Mouse (Mus musculus) adrenal gland, postnatal 4 days (tissue): ENCODE results near the gene Lrrc4b. TPM values are rescaled to one million over a fixed set of nuclear protein-coding genes. Genes with fewer than 3 reads are reported as not detected.

Experiments
- DNase-seq, 2 experiments: peaks; one replicate each; pipeline ENCODE4 v3.0.0; 2021 to 2022; ENCODE audit warnings: low spot score in 2 of 2, mixed read lengths in 2 of 2
- total RNA-seq, 2 experiments: library from RNA; stranded (reverse); gene quantifications; 2 replicates each; pipeline ENCODE4 v1.2.3; 2021

The Lrrc4b gene
- total RNA-seq, 2 experiments from 2014 or later: 18.7 to 18.8 TPM

- DNase-seq: peak in 1 of 2 experiments; percentile 55
Observed at GRCm38 (mm10) chr7:44484841-44485571, 56.2 kb downstream of the Lrrc4b start.

- no peak for DNase-seq
Observed at GRCm38 (mm10) chr7:44485572-44486195, 56.9 kb downstream of the Lrrc4b start.

- DNase-seq: no peak
Observed at GRCm38 (mm10) chr7:44486927-44487575, 58.2 kb downstream of the Lrrc4b start.

- DNase-seq: no peak
Observed at GRCm38 (mm10) chr7:44487936-44488335, 59.1 kb downstream of the Lrrc4b start.

GRCm38 (mm10) chr7:44488545-44488944 is 59.7 kb downstream of the Lrrc4b start:
- no peak for DNase-seq

GRCm38 (mm10) chr7:44490281-44490680 is 61.5 kb downstream of the Lrrc4b start:
- no peak for DNase-seq

GRCm38 (mm10) chr7:44491391-44491790 is 62.6 kb downstream of the Lrrc4b start:
- no peak for DNase-seq

GRCm38 (mm10) chr7:44492166-44492826 is 63.5 kb downstream of the Lrrc4b start:
- DNase-seq: no peak

GRCm38 (mm10) chr7:44494681-44495080 is 65.9 kb downstream of the Lrrc4b start:
- no peak for DNase-seq

- DNase-seq: no peak
Observed at GRCm38 (mm10) chr7:44495086-44495485, 66.3 kb downstream of the Lrrc4b start.

- DNase-seq: peak; percentile 94
Observed at GRCm38 (mm10) chr7:44495992-44496770, 67.4 kb downstream of the Lrrc4b start, which contains the start of the genes Emc10 and Fam71e1. Gene Emc10 (minus strand): TSS chr7:44496529. Gene Fam71e1 (plus strand): TSS chr7:44496581.

GRCm38 (mm10) chr7:44496771-44497109 is 67.9 kb downstream of the Lrrc4b start:
- DNase-seq: no peak

GRCm38 (mm10) chr7:44497361-44498055 is 68.7 kb downstream of the Lrrc4b start:
- DNase-seq: no peak

GRCm38 (mm10) chr7:44498922-44499321 is 70.1 kb downstream of the Lrrc4b start:
- no peak for DNase-seq

GRCm38 (mm10) chr7:44500046-44500445 is 71.2 kb downstream of the Lrrc4b start:
- DNase-seq: no peak

- DNase-seq: no peak
Observed at GRCm38 (mm10) chr7:44501563-44502115, 72.8 kb downstream of the Lrrc4b start.

- no peak for DNase-seq
Observed at GRCm38 (mm10) chr7:44507491-44507890, 78.7 kb downstream of the Lrrc4b start.
